Mouse (Mus musculus) bone marrow macrophage, adult 2 months (primary cell): ENCODE data around the gene Shroom4. TPM values are rescaled to one million over a fixed set of nuclear protein-coding genes. Genes with fewer than 3 reads are reported as not detected.

Source experiments
- H3K27ac ChIP-seq: 2 replicates; pipeline ENCODE4 v1.5.1; 2012; ENCODE audit warnings: low read depth, low read length; ENCODE audit not compliant: insufficient read depth
- H3K4me1 ChIP-seq: 2 replicates; pipeline ENCODE4 v1.6.1; 2012; ENCODE audit warnings: low read length; ENCODE audit not compliant: control insufficient read depth, insufficient read depth
- H3K4me3 ChIP-seq: 2 replicates; pipeline ENCODE4 v1.5.1; 2012; ENCODE audit warnings: mild to moderate bottlenecking, low read length, moderate library complexity; ENCODE audit not compliant: insufficient read depth
- CTCF ChIP-seq: IDR thresholded peaks from 2 replicates; pipeline ENCODE4 v1.5.1; 2012; ENCODE audit warnings: low read depth, mild to moderate bottlenecking, low read length, moderate library complexity
- POLR2A ChIP-seq: IDR thresholded peaks from 2 replicates; pipeline ENCODE4 v1.6.1; 2012; ENCODE audit warnings: mild to moderate bottlenecking, low read depth, low read length, borderline replicate concordance
- polyA plus RNA-seq: library from polyadenylated mRNA; stranded (reverse); fragments of >200 nt; gene quantifications from 2 replicates; pipeline ENCODE4 v1.2.4, GENCODE M21; 2012; ENCODE audit not compliant: missing spikeins, insufficient read depth, insufficient read length

Gene Shroom4
- polyA plus RNA-seq, 1 experiment, result not detected

GRCm38 (mm10) chrX:6574511-6574910 is 174.9 kb downstream of the Shroom4 start:
- no peaks in the 10 kb centered on the region for H3K4me1 ChIP-seq
- H3K27ac ChIP-seq, result no peak overlapping the region
- H3K4me3 ChIP-seq, result no peak overlapping the region
- TF ChIP-seq POLR2A, result no peak
- no peak for TF ChIP-seq CTCF

GRCm38 (mm10) chrX:6577001-6577400 is 177.3 kb downstream of the Shroom4 start:
- H3K4me1 ChIP-seq, result no peaks in the 10 kb centered on the region
- no peak overlapping the region for H3K27ac ChIP-seq
- H3K4me3 ChIP-seq, result no peak overlapping the region
- no peak for TF ChIP-seq CTCF
- TF ChIP-seq POLR2A, result no peak

DNA sequence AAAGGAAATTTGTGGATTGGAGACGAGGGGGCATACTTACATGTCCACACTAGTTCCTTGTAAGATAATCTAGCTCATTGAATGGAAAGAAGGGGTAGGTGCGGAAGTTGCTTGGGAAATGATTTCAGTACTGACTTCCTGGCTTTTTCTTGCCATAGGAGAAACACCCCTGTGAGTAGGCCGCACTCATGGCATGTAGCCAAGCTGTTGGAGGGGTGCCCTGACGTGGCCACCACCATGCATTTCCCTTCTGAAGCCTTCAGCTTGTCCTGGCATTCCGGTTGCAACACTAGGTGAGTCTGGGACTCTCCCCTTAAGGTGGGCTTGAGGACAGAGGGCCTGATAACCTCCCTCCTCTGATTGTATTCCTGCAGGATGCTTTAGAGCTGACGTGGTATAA is 181.0 kb downstream of the Shroom4 start:
- TF ChIP-seq POLR2A, result no peak
- TF ChIP-seq CTCF, result no peak
- H3K4me1 ChIP-seq, result no peaks in the 10 kb centered on the region

GRCm38 (mm10) chrX:6581181-6581580 is 181.5 kb downstream of the Shroom4 start:
- H3K4me3 ChIP-seq, result no peak overlapping the region
- TF ChIP-seq POLR2A, result no peak
- TF ChIP-seq CTCF, result no peak
- H3K4me1 ChIP-seq, result no peaks in the 10 kb centered on the region
- no peak overlapping the region for H3K27ac ChIP-seq

More for the DNA sequence above, 181.0 kb downstream of the Shroom4 start:
- Histone ChIP-seq H3K4me3 (no peak overlapping the region), H3K27ac (no peak overlapping the region)

- Histone ChIP-seq H3K4me3 (no peak overlapping the region), H3K27ac (no peak overlapping the region)
- TF ChIP-seq CTCF (no peak), POLR2A (no peak)
Measured at GRCm38 (mm10) chrX:6582646-6583045, 183.0 kb downstream of the Shroom4 start.

DNA sequence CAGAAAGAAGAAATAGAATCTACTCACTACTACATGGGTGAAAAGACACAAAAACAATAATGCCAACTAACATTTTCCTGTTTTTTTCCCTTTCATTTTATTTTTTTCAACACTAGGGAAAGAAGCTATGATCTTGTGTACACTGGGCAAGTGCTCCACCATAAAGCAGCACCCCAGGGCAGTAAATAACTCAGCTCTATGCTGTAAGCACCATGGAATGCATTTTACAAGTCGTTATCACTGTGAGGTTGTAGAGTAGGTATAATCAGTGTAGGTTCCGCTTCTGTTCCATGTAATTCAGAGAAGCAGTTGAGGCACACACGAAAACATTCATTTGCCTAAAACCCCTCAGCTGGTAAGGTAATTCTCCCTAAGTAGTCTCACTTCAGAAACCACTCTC is 194.5 kb downstream of the Shroom4 start:
- no peak overlapping the region for H3K27ac ChIP-seq
- TF ChIP-seq POLR2A (no peak), CTCF (no peak)
- H3K4me1 ChIP-seq, result no peaks in the 10 kb centered on the region
- no peak overlapping the region for H3K4me3 ChIP-seq

More at GRCm38 (mm10) chrX:6582646-6583045, 183.0 kb downstream of the Shroom4 start:
- H3K4me1 ChIP-seq, result no peaks in the 10 kb centered on the region

GRCm38 (mm10) chrX:6654024-6654423 is 254.4 kb downstream of the Shroom4 start:
- TF ChIP-seq POLR2A (no peak), CTCF (no peak)
- no peak overlapping the region for H3K27ac ChIP-seq
- no peaks in the 10 kb centered on the region for H3K4me1 ChIP-seq
- H3K4me3 ChIP-seq, result no peak overlapping the region

DNA sequence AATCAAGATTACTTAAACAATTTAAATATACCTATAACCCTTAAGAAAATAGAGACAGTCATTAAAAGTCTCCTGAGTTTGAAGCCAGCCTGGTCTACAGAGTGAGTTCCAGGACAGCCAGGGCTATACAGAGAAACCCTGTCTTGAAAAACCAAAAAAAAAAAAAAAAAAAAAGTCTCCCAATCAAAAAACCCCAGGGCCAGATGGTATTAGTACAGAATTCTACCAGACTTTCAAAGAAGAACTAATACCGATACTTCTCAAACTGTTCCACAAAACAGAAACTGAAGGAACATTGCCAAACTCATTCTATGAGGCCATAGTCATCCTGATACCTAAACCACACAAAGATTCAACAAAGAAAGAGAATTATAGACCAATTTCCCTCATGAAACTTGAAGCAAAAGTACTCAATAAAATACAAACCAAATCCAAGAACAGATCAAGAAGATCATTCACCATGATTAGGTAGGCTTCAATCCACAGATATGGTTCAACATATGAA is 259.2 kb downstream of the Shroom4 start:
- TF ChIP-seq CTCF (no peak), POLR2A (no peak)
- Histone ChIP-seq H3K4me3 (no peak overlapping the region), H3K27ac (no peak overlapping the region), H3K4me1 (no peaks in the 10 kb centered on the region)

Other genes with a start within 250 kb of the Shroom4 start
- not detected in 2 replicates for gene Nudt10, start 226.8 kb upstream of the Shroom4 start, polyA plus RNA-seq
- gene Bmp15, start 79.1 kb upstream of the Shroom4 start, polyA plus RNA-seq, result not detected in 2 replicates